Mouse (Mus musculus) layer of hippocampus, adult 6 months (tissue): ENCODE data around the gene Gm11444. TPM values are rescaled to one million over a fixed set of nuclear protein-coding genes. Genes with fewer than 3 reads are reported as not detected.

ENCODE experiments used
- long read RNA-seq, 2 experiments: library from polyadenylated mRNA; unstranded; transcript quantifications; one replicate each; pipeline ENCODE4 v2.0.0; 2019 to 2020
- polyA plus RNA-seq: library from polyadenylated mRNA; unstranded; fragments of <200 nt; fragmentation: Nextera tagmentation; gene quantifications from 2 replicates; pipeline ENCODE4 v1.2.3, GENCODE M21; 2021

The Gm11444 gene
- polyA plus RNA-seq, result not detected in 2 replicates
- long read RNA-seq, experiment 1, result 0 reads
- long read RNA-seq, experiment 2, result 0 reads

GRCm38 (mm10) chr11:85850233-85850632 is at the start of gene Gm11444:
TSS of gene Gm11444 (minus strand) at chr11:85850333.

GRCm38 (mm10) chr11:85885665-85886428 is 35.7 kb upstream of the Gm11444 start, which contains the start of gene Tbx4:
TSS of gene Tbx4 (plus strand) at chr11:85886422.

DNA sequence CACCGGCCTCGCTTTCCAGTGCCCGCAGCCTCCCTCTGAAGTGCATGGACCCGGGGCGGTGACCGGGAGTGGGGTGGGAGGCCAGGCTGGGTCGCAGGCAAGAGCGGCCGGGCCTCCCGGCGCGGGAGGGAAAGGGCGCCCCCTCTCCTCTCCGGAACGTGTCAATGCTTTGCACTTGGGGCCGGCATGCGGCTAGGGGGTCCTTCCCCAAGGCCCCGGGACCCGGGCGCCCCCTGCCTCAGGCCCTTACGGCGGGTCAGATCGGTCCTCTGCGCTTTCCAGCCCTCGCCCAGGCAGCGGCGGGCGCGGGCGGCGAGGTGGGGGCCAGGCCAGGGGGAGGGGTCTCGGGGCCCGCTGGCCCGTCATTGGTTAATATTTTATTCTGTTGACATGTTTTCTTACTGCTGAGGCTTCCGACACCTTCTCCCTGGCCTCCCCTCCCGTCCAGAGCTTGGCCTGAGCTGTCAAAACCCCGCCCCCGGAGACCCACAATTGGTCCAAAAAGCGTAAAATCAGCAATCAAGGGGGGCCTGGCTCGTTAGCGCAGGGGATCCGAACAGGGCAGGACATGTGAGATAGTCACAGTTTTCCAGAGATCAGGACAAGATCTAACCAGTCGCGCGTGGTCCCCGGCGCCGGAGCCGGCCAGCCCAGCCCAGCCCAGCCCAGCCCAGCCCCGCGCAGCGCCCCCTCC is 17.8 kb downstream of the Gm11444 start, which contains the start of gene Tbx2:
Gene Tbx2, plus strand, starts transcription at position 321 of the 694 bp plus-strand sequence.

Other genes starting within 250 kb of the Gm11444 start
- gene Tbx2, start 17.8 kb downstream of the Gm11444 start, polyA plus RNA-seq, result 0.08 and 0.18 TPM in 2 replicates
- not detected in 2 replicates for gene Tbx4, start 36.1 kb upstream of the Gm11444 start, polyA plus RNA-seq